Mouse (Mus musculus): ENCODE results near the gene Strip1. TPM values are rescaled to one million over a fixed set of nuclear protein-coding genes. Genes with fewer than 3 reads are reported as not detected.

Strip1 gene
- polyA plus RNA-seq, 1 experiment from 2014 or later, result 36.4 TPM

GRCm38 (mm10) chr3:107621286-107622075 is 10.0 kb downstream of the Strip1 start:
- 89% methylated on average over 21 of the region's 21 CpGs for WGBS
- H3K36me3 ChIP-seq (ENCODE audit: control insufficient read depth, insufficient read depth, low read length), result peaks cover 51% of the 10 kb centered on the region
- no peak overlapping the region for H3K9ac ChIP-seq (ENCODE audit: low read length)
- ATAC-seq (ENCODE audit: insufficient read depth, low FRiP score), result no peak
- no peaks in the 10 kb centered on the region for H3K9me3 ChIP-seq (replicated peaks; ENCODE audit: control insufficient read depth, low read length)
- no peak overlapping the region for H3K4me3 ChIP-seq (replicated peaks; ENCODE audit: low read length)
- no peaks in the 10 kb centered on the region for H3K27me3 ChIP-seq (ENCODE audit: control insufficient read depth, insufficient read depth, low read length)
- H3K4me1 ChIP-seq (ENCODE audit: control insufficient read depth, insufficient read depth, low read length), result no peaks in the 10 kb centered on the region
- no peak overlapping the region for H3K27ac ChIP-seq (ENCODE audit: low read length)
- H3K4me2 ChIP-seq (ENCODE audit: low read depth, low read length), result no peak overlapping the region

- Histone ChIP-seq H3K36me3 (ENCODE audit: control insufficient read depth, insufficient read depth, low read length) (peaks cover 39% of the 10 kb centered on the region), H3K4me2 (ENCODE audit: low read depth, low read length) (no peak overlapping the region), H3K9me3 (replicated peaks; ENCODE audit: control insufficient read depth, low read length) (no peaks in the 10 kb centered on the region), H3K4me3 (replicated peaks; ENCODE audit: low read length) (no peak overlapping the region), H3K27me3 (ENCODE audit: control insufficient read depth, insufficient read depth, low read length) (no peaks in the 10 kb centered on the region), H3K4me1 (ENCODE audit: control insufficient read depth, insufficient read depth, low read length) (no peaks in the 10 kb centered on the region), H3K27ac (ENCODE audit: low read length) (no peak overlapping the region), H3K9ac (ENCODE audit: low read length) (no peak overlapping the region)
- ATAC-seq (ENCODE audit: insufficient read depth, low FRiP score), result no peak
- WGBS, result 89% methylated on average over 6 of the region's 6 CpGs
These were observed 11.6 kb downstream of the Strip1 start for GRCm38 (mm10) chr3:107619911-107620310.

GRCm38 (mm10) chr3:107617800-107618199 is 13.7 kb downstream of the Strip1 start:
- H3K36me3 ChIP-seq (ENCODE audit: control insufficient read depth, insufficient read depth, low read length), result peaks cover 29% of the 10 kb centered on the region
- H3K4me1 ChIP-seq (ENCODE audit: control insufficient read depth, insufficient read depth, low read length), result no peaks in the 10 kb centered on the region
- no peak overlapping the region for H3K4me2 ChIP-seq (ENCODE audit: low read depth, low read length)
- H3K27ac ChIP-seq (ENCODE audit: low read length), result no peak overlapping the region
- no peak overlapping the region for H3K4me3 ChIP-seq (replicated peaks; ENCODE audit: low read length)
- no peak overlapping the region for H3K9ac ChIP-seq (ENCODE audit: low read length)
- H3K9me3 ChIP-seq (replicated peaks; ENCODE audit: control insufficient read depth, low read length), result no peaks in the 10 kb centered on the region
- H3K27me3 ChIP-seq (ENCODE audit: control insufficient read depth, insufficient read depth, low read length), result no peaks in the 10 kb centered on the region
- WGBS, result 98% methylated on average over 3 of the region's 3 CpGs
- no peak for ATAC-seq (ENCODE audit: insufficient read depth, low FRiP score)

- Histone ChIP-seq H3K36me3 (ENCODE audit: control insufficient read depth, insufficient read depth, low read length) (peaks cover 7% of the 10 kb centered on the region; the same call in 1 of the 2 replicates), H3K4me1 (ENCODE audit: control insufficient read depth, insufficient read depth, low read length) (no peaks in the 10 kb centered on the region), H3K4me3 (replicated peaks; ENCODE audit: low read length) (no peak overlapping the region), H3K27ac (ENCODE audit: low read length) (no peak overlapping the region), H3K9ac (ENCODE audit: low read length) (no peak overlapping the region), H3K27me3 (ENCODE audit: control insufficient read depth, insufficient read depth, low read length) (no peaks in the 10 kb centered on the region), H3K4me2 (ENCODE audit: low read depth, low read length) (no peak overlapping the region), H3K9me3 (replicated peaks; ENCODE audit: control insufficient read depth, low read length) (no peaks in the 10 kb centered on the region)
- no peak; the same call in 1 of the 2 replicates for ATAC-seq (ENCODE audit: insufficient read depth, low FRiP score)
- WGBS, result 89% methylated on average over 11 of the region's 11 CpGs
These were observed 18.5 kb downstream of the Strip1 start for GRCm38 (mm10) chr3:107612902-107613525.

GRCm38 (mm10) chr3:107611394-107611793 is 20.1 kb downstream of the Strip1 start:
- Histone ChIP-seq H3K27ac (ENCODE audit: low read length) (no peak overlapping the region), H3K36me3 (ENCODE audit: control insufficient read depth, insufficient read depth, low read length) (0 out of 2 replicates have a peak, but pooled peaks cover 7% of the 10 kb centered on the region), H3K4me3 (replicated peaks; ENCODE audit: low read length) (no peak overlapping the region), H3K4me2 (ENCODE audit: low read depth, low read length) (no peak overlapping the region), H3K9ac (ENCODE audit: low read length) (no peak overlapping the region), H3K4me1 (ENCODE audit: control insufficient read depth, insufficient read depth, low read length) (no peaks in the 10 kb centered on the region), H3K9me3 (replicated peaks; ENCODE audit: control insufficient read depth, low read length) (no peaks in the 10 kb centered on the region), H3K27me3 (ENCODE audit: control insufficient read depth, insufficient read depth, low read length) (no peaks in the 10 kb centered on the region)
- no peak for ATAC-seq (ENCODE audit: insufficient read depth, low FRiP score)
- 71% methylated on average over 4 of the region's 4 CpGs for WGBS

- no peak for ATAC-seq (ENCODE audit: insufficient read depth, low FRiP score)
- 67% methylated on average over 3 of the region's 3 CpGs for WGBS
These were observed 22.1 kb downstream of the Strip1 start for GRCm38 (mm10) chr3:107609376-107609775.

GRCm38 (mm10) chr3:107608808-107609207 is 22.7 kb downstream of the Strip1 start:
- WGBS, result 47% methylated on average over 4 of the region's 4 CpGs
- Histone ChIP-seq H3K27ac (ENCODE audit: low read length) (no peak overlapping the region), H3K27me3 (ENCODE audit: control insufficient read depth, insufficient read depth, low read length) (no peaks in the 10 kb centered on the region), H3K4me3 (replicated peaks; ENCODE audit: low read length) (no peak overlapping the region), H3K4me2 (ENCODE audit: low read depth, low read length) (no peak overlapping the region), H3K9ac (ENCODE audit: low read length) (no peak overlapping the region), H3K9me3 (replicated peaks; ENCODE audit: control insufficient read depth, low read length) (no peaks in the 10 kb centered on the region), H3K36me3 (ENCODE audit: control insufficient read depth, insufficient read depth, low read length) (no peaks in the 10 kb centered on the region), H3K4me1 (ENCODE audit: control insufficient read depth, insufficient read depth, low read length) (no peaks in the 10 kb centered on the region)
- no peak for ATAC-seq (ENCODE audit: insufficient read depth, low FRiP score)

More at GRCm38 (mm10) chr3:107609376-107609775, 22.1 kb downstream of the Strip1 start:
- Histone ChIP-seq H3K4me1 (ENCODE audit: control insufficient read depth, insufficient read depth, low read length) (no peaks in the 10 kb centered on the region), H3K4me3 (replicated peaks; ENCODE audit: low read length) (no peak overlapping the region), H3K27me3 (ENCODE audit: control insufficient read depth, insufficient read depth, low read length) (no peaks in the 10 kb centered on the region), H3K36me3 (ENCODE audit: control insufficient read depth, insufficient read depth, low read length) (0 out of 2 replicates have a peak, but pooled peaks cover 3% of the 10 kb centered on the region), H3K27ac (ENCODE audit: low read length) (no peak overlapping the region), H3K9ac (ENCODE audit: low read length) (no peak overlapping the region), H3K9me3 (replicated peaks; ENCODE audit: control insufficient read depth, low read length) (no peaks in the 10 kb centered on the region), H3K4me2 (ENCODE audit: low read depth, low read length) (no peak overlapping the region)

- H3K9ac ChIP-seq (ENCODE audit: low read length), result no peak overlapping the region
- ATAC-seq (ENCODE audit: insufficient read depth, low FRiP score), result no peak
- H3K36me3 ChIP-seq (ENCODE audit: control insufficient read depth, insufficient read depth, low read length), result no peaks in the 10 kb centered on the region
- no peak overlapping the region for H3K4me3 ChIP-seq (replicated peaks; ENCODE audit: low read length)
- H3K4me1 ChIP-seq (ENCODE audit: control insufficient read depth, insufficient read depth, low read length), result no peaks in the 10 kb centered on the region
- H3K4me2 ChIP-seq (ENCODE audit: low read depth, low read length), result no peak overlapping the region
- H3K27me3 ChIP-seq (ENCODE audit: control insufficient read depth, insufficient read depth, low read length), result no peaks in the 10 kb centered on the region
- H3K9me3 ChIP-seq (replicated peaks; ENCODE audit: control insufficient read depth, low read length), result no peaks in the 10 kb centered on the region
- H3K27ac ChIP-seq (ENCODE audit: low read length), result no peak overlapping the region
- WGBS, result 79% methylated on average over 8 of the region's 8 CpGs
These were observed 24.3 kb downstream of the Strip1 start for GRCm38 (mm10) chr3:107607221-107607620.

GRCm38 (mm10) chr3:107605304-107605703 is 26.2 kb downstream of the Strip1 start:
- Histone ChIP-seq H3K9me3 (replicated peaks; ENCODE audit: control insufficient read depth, low read length) (no peaks in the 10 kb centered on the region), H3K27ac (ENCODE audit: low read length) (no peak overlapping the region), H3K4me2 (ENCODE audit: low read depth, low read length) (no peak overlapping the region), H3K36me3 (ENCODE audit: control insufficient read depth, insufficient read depth, low read length) (no peaks in the 10 kb centered on the region), H3K4me1 (ENCODE audit: control insufficient read depth, insufficient read depth, low read length) (no peaks in the 10 kb centered on the region), H3K27me3 (ENCODE audit: control insufficient read depth, insufficient read depth, low read length) (peaks cover 12% of the 10 kb centered on the region), H3K9ac (ENCODE audit: low read length) (no peak overlapping the region), H3K4me3 (replicated peaks; ENCODE audit: low read length) (no peak overlapping the region)
- no peak for ATAC-seq (ENCODE audit: insufficient read depth, low FRiP score)
- WGBS, result 9% methylated on average over 4 of the region's 4 CpGs

All from stomach, embryonic 16.5 days (tissue).